Mouse (Mus musculus): ENCODE results near the gene Tacr2. TPM values are rescaled to one million over a fixed set of nuclear protein-coding genes. Genes with fewer than 3 reads are reported as not detected.

Gene Tacr2
- total RNA-seq (2021) = under 1 TPM; 0.23 to 0.27 TPM
- long read RNA-seq = 0 reads

DNA sequence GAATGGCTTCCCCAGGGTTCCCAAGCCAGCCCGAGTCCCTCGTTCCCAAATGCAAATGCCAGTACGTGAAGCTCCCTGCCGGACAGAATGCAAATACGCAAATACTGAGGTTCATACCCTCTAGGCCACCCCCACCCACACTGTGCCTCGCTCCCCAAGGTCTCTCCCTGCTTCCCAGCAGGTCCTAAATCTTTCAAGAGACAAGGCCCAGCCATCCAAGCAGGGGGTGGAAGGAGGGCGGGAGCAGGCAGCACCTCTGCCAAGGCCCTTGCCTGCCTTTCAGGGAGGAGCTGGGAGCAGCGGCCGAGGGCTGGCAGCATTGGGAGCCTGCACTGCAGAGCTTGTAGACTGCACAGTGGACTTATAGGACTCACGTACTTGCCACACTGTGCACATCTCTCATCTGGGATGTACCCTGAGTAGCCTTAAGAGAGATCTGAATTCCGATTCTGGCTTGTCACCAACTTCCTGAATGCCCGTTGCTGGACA is at the start of gene Tacr2:
TSS of gene Tacr2 (plus strand) at position 439 of the 489 bp plus-strand sequence.
- no peak for DNase-seq (ENCODE audit: low spot score in 2 of 2)

DNA sequence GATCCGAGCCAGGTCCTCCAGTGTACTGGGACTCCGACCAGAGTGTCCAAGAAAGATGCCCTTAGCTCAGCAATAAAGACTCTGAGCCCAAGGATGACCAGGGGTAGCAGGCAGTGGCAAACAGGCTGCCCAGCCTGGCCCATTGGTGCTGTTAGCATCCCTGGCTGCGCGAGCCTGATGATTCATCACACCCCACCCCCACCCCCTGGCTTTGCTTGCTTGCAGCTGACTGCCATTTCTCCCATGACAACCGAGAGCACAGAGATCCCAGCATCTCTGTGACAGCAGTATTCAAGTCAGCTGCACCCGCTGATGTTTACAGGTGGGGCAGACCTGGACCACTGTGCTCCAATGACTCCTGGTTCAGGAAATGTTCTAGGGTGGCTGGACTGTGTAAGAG is 49.7 kb upstream of the Tacr2 start:
- DNase-seq (ENCODE audit: low spot score in 2 of 2) = peak; percentile 51 to 77

DNA sequence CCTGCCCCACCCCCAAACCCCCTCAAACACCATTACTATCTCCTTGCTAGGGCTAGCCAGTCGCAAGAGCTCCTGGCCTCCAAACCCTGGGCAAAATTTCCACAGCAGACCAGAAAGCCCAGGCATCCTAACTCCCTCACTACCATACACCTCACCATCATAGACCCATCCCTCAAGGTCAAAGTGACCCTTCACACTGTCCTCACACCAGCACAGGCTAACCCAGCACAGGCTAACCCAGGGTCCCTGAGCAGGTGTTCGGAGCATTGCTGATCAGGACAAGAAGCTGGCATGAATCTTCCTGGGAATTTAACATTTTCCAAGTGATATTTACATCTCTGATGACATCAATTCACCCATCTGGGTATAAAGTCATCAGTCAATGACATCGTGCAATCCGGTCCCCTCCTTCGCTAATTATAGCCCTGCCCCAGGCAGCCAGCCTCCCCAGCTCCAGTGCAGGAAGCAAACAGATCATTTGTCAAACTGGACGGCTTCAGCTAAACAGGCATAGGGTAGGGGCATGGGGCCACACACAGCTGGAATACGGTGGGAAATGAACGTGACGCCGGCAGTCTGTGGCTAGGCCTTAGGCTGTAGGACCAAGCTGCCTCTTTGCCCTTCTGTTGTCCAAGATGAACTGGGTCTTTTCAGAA is 43.9 kb upstream of the Tacr2 start:
- DNase-seq (ENCODE audit: low spot score in 2 of 2) = no peak

DNA sequence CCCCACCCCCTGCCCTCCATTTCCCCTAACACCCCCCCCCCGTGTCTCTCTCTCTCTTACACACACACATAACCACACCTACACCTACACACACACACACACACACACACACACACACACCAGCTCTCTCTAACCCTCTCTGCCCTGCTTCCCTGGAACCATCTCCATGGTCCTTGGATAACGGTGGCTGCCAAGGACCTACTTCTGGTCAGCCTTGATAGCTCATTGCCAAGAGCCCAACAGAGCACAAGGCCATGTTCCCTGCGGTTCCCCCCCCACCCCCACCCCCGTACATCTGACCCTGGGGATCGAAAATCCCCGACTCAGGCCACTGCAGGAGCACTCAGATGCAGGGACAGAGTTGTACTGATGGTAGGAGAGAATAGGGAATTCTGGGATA is 40.9 kb upstream of the Tacr2 start:
- no peak for DNase-seq (ENCODE audit: low spot score in 2 of 2)

DNA sequence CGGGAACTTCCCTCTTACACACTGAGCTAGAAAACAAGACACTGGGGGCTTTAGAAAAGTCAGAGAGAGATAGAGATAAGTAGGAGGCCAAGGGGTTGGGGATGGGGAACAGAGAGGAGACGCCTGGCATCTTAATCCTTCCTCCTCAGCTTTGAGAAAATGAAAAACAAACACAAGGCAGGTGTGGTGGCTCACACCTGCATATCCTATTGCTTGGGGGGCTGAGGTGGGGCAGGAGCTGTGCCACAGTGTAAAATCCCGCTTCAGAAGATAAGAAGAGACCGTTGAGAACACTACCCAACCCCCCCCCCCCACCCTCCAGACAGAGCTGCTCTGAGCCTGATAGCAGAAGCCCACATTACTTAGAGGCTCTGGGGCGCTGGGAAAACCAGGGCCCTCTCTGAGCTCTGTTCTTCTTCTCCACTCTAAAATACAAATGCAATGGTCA is 37.0 kb upstream of the Tacr2 start:
- DNase-seq (ENCODE audit: low spot score in 2 of 2) = no peak

DNA sequence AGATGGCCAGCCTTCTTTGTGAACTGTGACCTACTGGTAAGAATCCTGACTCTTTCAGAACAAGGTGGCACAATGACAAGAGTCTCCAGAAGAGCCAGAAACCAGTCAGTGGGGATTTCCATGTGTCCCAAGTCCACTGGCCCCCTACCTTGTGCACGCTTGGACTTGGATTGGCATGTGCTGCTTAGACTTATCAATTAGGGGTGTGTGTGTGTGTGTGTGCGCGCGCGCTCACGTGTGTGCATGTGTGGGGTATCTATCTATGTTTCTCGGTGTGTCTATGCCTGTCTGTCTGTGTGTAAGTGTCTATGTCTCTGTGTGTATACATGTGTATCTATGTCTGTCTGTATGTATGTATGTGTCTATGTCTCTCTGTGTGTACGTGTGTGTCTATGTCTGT is 36.6 kb upstream of the Tacr2 start:
- DNase-seq (ENCODE audit: low spot score in 2 of 2) = no peak

DNA sequence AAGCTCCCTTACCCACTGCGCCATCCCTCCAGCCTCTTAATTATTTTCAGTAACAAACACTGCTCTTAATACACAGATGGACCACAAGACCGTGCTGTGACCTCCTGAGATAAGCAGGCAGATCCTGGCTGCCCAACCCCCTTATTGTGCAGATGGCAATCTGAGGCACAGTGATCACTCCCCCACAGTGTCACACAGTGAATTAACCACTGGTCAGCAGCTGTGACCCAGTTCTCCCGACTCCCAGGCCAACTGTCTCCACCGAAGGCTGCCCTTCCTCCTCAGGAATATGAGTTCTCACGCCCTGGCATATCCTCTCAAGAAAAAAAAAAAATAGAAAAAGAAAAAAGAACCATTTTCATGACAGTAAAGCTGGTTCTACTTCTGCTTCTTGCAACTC is 35.6 kb upstream of the Tacr2 start:
- no peak for DNase-seq (ENCODE audit: low spot score in 2 of 2)

DNA sequence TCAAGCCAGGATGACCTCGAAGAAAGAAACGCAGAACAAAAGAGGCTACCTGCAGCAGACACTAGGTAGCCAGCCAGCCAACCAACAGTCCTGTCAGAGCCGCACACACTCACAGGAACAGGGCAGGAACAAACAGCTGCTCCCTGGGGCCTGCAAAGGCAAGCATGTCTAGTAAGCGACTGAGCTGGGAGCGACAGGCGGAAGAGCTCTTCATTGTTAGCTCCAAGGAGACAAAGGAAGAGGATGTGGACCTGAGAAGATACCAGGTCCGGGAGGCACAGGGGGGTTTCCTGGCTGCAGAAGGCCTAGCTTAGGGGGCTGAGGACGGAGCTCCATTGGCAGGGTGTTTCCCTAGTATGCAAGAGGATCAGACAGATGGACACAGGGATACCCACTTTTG is 35.0 kb upstream of the Tacr2 start:
- DNase-seq (ENCODE audit: low spot score in 2 of 2) = no peak

DNA sequence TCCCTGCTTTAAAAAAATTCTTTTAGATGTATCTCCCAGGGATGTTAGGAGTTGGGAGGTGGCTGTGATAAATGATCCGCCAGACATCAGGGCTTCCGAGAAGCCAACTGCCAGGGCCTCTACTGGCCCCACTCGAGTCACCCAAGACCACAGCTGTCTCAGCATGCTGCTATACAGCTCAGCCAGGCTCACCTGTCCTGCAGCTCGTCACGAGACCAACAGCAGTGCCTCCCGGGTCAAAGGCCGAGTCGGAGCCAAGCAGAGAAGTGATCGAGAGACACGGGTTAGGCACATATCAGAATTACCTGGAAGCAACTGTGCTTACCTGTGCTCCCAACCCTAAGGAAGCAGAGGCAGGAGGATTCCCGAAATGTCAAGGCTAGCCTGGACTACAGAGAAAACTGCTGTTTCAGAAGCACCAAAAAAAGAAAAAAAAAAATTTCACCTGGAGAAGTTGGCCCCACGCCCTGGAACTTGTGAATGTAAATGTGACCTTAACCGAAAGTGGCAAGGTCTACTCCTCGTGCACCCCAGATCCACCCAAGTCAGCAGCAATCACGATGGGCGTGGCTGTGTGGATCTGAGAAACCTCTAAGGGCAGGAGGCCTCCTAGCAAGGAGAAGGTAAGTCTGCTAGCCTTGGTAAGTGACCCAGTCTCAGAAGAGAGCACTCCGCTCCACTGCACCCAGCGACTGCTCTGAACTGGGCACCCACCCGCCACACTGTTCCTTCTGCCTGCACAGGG is 34.0 kb upstream of the Tacr2 start:
- DNase-seq (ENCODE audit: low spot score in 2 of 2) = no peak

DNA sequence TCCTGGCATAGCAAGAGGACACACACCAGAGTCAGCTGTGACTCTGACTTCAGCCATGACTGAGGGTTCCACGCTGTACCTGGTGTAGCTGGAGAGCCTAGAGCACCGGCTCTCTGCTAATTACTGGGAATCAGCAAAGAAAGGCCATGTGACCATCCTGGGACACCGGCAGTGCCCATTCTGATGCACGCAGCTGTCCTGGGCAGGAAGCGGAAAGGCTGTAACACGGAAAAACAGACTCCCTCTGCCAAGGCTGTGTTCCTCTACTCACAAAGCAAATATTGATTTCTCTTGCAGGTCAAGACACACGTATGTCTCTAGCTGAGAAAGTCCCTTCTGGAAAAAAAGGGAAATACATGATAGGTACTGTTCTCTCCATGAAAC is 33.5 kb upstream of the Tacr2 start:
- DNase-seq (ENCODE audit: low spot score in 2 of 2) = no peak

DNA sequence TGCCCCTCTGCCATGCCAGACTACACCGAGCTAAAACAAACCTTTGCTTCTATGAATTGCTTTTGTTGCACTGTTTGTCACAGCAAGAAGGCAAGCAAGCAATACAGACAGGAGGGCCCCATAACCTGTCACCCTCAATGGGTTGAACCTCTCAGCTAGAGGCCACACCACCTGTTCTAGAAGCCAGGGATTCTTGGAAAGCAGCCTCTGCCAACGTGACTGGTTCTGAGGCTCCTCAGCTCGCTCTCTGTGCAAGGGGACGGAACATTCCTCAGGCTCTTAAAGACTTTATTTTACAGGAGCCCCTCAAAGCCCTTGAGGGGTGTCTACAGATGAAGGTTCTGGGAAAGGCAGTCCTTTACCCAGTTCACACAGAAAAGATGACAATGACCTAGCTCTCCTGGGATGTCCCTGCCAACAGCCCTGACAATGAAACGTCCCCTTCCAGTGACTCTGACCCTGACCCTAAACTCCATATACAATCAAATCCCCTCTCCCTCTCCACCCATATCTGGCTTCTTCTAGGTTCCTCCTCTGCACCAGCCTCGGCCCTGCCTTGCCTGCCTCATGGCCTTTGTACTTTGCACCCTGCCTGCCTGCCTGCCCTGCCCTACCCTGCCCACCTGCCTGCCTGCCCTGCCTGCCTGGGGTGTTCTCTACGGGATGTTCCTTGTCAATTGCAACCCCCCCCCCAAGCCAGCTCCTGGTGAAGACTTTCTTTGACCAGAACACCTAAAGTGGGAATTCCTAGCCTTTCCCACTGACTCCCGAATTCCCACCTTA is 31.3 kb upstream of the Tacr2 start:
- no peak for DNase-seq (ENCODE audit: low spot score in 2 of 2)

DNA sequence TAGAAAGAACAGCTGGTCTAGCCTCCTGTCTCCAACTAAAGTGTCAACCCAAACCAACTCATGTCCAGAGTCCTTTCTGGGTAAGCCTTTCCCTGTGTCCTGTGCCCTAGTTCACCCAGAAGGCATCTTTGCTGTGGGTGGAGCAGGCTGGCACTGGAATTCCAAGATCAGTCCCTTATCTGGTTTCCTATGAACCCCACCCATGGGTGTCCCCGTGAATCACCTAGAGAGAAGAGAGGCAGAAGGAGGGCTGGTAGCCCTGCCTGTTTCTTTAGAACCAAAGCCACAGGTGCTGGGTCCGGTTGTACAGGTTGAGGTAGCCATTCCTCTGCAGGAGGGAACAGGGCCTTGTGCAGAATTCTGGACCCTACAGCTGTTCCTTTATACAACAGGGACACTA is 30.6 kb upstream of the Tacr2 start:
- no peak for DNase-seq (ENCODE audit: low spot score in 2 of 2)

DNA sequence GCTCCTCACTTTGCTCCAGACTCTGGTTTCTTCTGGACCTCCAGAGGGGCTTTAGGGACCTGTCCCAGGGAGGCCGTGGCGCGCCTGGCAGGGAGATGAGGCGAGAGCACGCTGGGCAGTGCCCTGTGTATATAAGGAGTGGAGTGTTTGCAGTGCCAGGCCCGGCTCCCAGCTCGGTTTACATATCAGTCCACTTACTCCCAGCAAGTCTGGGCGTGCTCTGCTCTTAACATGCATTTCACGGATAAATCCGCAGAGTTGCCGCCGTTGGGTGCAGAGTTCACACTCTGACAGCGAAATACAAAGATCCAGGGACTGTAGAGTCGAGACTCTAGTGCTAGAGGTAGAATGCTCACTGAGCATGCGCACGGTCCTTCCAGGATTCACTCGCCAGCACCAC is 29.5 kb upstream of the Tacr2 start:
- DNase-seq (ENCODE audit: low spot score in 2 of 2) = no peak

DNA sequence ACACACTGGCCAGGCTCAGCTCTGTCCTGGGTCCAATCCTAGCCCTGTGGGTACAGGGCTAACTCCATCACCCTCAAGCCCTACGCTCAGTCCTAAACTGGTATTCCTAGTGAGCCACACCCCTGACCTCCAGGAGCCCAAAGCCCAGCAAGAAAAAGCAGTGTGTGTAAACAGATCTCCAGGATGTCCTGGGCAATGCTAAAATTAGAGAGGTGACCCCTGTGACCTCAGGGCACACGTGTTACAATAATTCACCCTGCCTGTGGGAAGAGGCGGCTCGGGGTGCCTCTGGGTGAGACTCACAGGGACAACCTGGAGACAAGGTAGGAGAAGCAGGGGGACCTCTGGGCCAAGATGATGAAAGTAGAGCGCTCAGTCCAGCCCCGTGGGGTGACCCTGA is 28.0 kb upstream of the Tacr2 start:
- no peak for DNase-seq (ENCODE audit: low spot score in 2 of 2)

DNA sequence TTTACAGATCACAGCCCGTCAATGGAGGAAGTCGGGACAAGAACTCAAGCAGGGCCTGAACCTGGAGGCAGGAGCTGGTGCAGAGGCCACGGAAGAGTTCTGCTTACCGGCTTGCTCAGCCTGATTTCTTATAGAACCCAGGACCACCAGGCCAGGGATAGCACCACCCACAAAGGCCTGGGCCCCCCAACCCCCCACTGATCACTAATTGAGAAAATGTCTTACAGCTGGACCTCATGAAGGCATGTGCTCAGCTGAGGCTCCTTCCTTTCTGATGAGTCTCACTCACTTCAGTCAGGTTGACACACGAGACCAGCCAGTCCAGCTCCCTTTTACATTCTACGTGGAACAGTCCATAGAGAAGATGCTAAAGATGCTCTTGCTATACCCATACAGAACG is 26.4 kb upstream of the Tacr2 start:
- DNase-seq (ENCODE audit: low spot score in 2 of 2) = no peak

DNA sequence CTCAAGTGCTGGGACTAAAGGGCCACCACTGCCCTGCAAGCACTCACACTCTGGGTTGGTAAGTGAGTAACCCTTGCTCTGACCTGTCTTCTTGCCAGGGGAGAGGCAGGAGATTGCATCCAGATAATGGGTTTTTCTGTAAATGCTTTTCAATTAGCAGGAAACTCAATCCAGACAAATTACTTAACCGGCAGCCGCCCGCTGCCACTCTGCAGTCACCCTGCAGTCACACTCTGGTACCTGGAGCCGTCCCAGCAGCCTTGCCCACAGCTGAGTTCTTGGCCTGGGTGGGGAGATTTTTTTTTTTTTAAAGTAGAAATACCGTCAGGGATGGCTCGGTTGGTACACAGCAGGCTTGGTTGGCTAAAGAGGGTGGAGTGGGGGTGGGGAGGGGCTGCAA is 24.1 kb upstream of the Tacr2 start:
- no peak for DNase-seq (ENCODE audit: low spot score in 2 of 2)

DNA sequence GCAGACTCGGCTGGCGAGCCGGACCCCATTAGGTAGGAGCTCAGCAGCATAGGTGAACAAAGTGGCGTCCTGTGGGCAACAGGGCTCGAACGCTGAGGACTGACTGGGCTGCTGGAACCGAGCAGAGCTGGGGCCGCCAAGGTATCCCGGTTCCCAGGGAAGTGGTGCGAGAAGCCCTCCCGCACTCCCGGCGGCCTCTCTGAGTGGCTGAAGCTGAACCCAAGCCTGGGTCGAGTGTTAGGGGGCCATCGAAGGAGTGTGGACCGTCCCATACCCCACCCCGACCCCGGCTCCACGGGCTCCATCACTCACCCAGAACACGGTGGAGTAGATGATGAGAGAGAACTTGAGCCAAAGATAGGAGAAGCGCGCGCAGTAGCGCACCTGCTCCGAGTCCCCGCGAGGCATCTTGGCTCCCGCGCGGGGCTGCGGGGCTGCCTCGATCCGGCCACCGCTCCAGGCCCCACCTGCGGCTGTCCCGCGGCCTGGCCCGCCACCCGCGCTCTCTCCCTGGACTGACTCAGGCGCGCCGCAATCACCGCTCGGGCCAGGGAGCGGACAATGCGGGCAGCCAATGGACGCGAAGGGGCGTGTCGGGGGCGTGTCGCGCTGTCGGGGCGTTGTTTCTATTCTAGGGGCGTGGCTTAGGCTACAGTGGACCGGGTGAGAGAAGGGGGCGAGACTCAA is 21.4 kb upstream of the Tacr2 start, which contains the start of gene Tspan15:
TSS of gene Tspan15 (minus strand) at position 544 of the 687 bp plus-strand sequence.
- peak; percentile 86 to 91 for DNase-seq (ENCODE audit: low spot score in 2 of 2)

DNA sequence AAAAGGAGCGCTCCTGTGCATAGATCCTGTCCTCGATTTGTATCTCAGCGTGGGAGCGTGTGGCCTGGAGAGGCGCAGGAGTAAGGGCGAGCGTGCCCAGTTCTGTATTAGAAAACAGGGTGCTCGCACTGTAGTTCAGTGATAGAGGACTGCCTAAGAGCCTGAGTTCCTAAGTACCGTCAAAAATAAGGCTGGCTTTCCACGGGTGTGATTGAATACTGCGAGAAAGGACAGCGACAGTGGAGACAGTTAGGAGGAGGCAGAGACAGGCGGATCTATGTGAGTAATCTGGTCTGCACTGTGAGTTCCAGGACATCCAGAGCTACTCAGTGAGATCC is 20.9 kb upstream of the Tacr2 start:
- DNase-seq (ENCODE audit: low spot score in 2 of 2) = no peak

DNA sequence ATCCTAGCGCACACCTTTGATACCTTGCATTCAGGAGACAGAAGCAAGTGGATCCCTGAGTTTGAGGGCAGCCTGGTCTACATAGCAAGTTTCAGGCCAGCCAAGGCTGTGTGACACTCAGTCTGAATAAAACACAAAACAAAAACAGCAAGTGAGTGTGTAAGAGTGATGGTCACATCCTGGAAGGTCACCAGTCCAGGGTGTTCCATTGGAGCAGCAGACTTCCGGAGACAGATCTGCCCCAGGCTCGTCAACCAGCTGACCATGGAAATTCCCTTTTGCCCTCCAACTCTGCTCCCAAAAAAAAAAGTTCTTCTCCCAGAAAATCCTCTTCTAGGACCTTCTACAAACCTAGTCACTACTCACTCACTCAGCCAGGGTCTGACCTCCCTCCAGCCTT is 20.4 kb upstream of the Tacr2 start:
- DNase-seq (ENCODE audit: low spot score in 2 of 2) = no peak

DNA sequence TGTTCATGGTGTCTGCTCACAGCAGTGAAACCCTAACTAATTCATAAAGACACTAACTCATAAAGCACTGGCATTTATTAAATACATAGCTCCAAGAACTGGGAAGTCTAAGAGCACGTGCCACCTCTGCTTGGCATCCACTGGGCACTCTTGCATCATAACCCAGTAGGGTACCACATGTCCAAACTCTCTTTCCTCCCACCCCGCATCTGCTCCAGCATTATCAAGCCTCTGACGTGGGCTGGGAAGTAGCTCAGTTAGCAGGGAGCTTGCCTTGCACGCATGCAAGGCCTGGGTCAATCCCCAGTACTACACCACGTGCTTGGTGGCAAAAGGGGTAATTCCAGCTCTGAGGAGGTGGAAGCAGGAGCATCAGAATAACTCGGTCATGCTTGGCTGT is 16.1 kb upstream of the Tacr2 start:
- DNase-seq (ENCODE audit: low spot score in 2 of 2) = peak; percentile 19 to 58

DNA sequence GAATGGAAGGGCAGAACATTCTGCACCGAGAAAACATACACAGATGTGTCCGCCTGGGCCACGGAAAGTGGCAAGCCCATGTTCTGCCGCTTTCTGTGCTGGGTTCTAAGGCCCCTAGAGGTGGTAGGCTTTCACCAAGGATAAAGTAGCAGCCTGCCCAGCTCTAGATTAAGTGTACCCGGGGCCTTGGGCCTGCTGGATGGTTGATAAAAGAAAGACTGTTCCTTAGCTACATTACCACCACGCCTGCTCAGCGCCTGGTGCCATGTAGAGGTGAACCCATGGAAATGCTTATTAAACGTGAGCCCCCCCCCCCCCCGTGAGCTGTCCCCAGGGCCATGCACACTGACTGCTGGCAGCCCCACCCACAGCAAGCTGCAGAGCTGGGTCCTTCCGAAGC is 15.0 kb upstream of the Tacr2 start:
- no peak for DNase-seq (ENCODE audit: low spot score in 2 of 2)

DNA sequence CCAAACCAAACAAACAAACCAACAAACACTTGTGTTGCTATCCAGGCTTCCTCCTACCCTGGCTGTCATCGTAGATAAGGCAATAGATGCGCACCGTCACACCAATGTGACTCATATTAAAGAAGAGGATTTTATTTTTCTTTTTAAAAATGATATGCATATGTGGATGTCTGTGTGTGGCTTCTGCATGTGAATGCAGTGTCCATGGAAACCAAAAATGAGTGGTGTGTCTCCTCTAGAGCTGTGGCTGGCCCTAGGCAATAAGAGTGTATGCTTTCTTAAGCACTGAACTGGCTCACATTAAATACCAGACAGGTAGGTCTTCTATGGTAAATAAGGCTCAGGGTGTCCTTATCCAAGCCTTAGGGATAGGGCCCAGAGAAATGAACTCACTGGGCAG is 13.6 kb upstream of the Tacr2 start:
- no peak for DNase-seq (ENCODE audit: low spot score in 2 of 2)
